Mouse (Mus musculus) brain, embryonic 14.5 days (tissue): ENCODE results near the gene S100a2.

Source experiments
- CTCF ChIP-seq: fragments of 200-500 bp; IDR thresholded peaks from 2 replicates; pipeline ENCODE4 v1.5.1; 2012; ENCODE audit warnings: inconsistent platforms, mild to moderate bottlenecking, moderate library complexity, borderline replicate concordance; ENCODE audit not compliant: insufficient read depth, insufficient read length; ENCODE audit errors: extremely low read depth
- POLR2A ChIP-seq: fragments of 200-500 bp; IDR thresholded peaks from 2 replicates; pipeline ENCODE4 v1.6.1; 2012; ENCODE audit warnings: mild to moderate bottlenecking, inconsistent platforms, borderline replicate concordance; ENCODE audit not compliant: poor library complexity, insufficient read depth, insufficient read length, severe bottlenecking; ENCODE audit errors: extremely low read depth

- TF ChIP-seq POLR2A, result no peak
- TF ChIP-seq CTCF, result peak; percentile 14; the same call in 1 of the 2 replicates
Measured at GRCm38 (mm10) chr3:90617586-90617985, 27.5 kb downstream of the S100a2 start.
